Mouse (Mus musculus): ENCODE data around the gene Pitpnm1. TPM values are rescaled to one million over a fixed set of nuclear protein-coding genes. Genes with fewer than 3 reads are reported as not detected.

The Pitpnm1 gene
- polyA plus RNA-seq, 1 experiment from 2014 or later, result 29.0 TPM

DNA sequence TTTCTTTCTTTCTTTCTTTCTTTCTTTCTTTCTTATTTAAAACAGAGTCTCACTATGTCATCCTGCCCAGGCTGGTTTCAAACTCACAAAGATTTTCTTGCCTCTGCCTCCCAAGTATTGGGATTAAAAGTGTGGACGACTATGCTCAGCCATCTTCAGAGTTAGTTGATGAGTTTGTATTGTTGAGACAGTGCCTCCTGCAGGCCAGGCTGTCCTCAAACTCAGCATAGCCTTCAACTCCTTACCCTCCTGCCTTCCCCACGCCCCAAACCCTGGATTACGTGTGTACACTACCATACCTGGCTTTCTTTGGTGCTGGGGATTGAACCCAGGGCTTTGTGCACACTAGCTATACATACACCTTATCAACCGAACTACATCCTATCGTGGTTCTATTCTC is 36.7 kb downstream of the Pitpnm1 start:
- Histone ChIP-seq H3K27ac (replicated peaks) (no peak overlapping the region), H3K9ac (replicated peaks) (no peak overlapping the region), H3K4me2 (replicated peaks) (no peak overlapping the region), H3K36me3 (peaks cover 21% of the 10 kb centered on the region), H3K9me3 (no peaks in the 10 kb centered on the region), H3K4me1 (peaks cover 5% of the 10 kb centered on the region; the same call in 1 of the 2 replicates), H3K27me3 (no peaks in the 10 kb centered on the region), H3K4me3 (no peak overlapping the region)
- no peak for ATAC-seq (ENCODE audit: low FRiP score, low read depth)
- 81% methylated on average over 5 of the region's 5 CpGs for WGBS

DNA sequence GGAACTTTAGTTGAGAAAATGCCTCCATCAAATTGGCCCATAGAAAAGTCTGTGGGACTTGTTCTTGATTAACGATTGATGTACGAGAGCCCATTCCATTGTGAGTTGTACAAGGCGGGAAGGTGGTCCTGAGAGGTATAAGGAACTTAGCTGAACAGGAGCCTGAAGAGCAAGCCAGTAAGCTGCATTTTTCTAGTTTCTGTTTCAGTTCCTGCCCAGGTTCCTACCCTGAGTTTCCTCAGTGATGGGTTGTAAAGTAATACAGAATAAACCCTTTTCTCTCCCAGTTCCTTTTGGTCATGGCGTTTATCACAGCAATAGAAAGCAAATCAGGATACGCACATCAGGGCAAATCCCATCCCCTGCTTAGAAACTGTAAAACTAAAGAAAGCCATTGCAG is 38.1 kb downstream of the Pitpnm1 start:
- no peak overlapping the region for H3K27ac ChIP-seq (replicated peaks)
- WGBS, result 85% methylated on average over 5 of the region's 5 CpGs
- no peak for ATAC-seq (ENCODE audit: low FRiP score, low read depth)
- H3K36me3 ChIP-seq, result peaks cover 6% of the 10 kb centered on the region
- H3K9me3 ChIP-seq, result no peaks in the 10 kb centered on the region
- no peak overlapping the region for H3K4me2 ChIP-seq (replicated peaks)
- no peak overlapping the region for H3K9ac ChIP-seq (replicated peaks)
- H3K4me3 ChIP-seq, result no peak overlapping the region
- H3K4me1 ChIP-seq, result peaks cover 5% of the 10 kb centered on the region; the same call in 1 of the 2 replicates
- no peaks in the 10 kb centered on the region; the same call in 1 of the 2 replicates for H3K27me3 ChIP-seq

DNA sequence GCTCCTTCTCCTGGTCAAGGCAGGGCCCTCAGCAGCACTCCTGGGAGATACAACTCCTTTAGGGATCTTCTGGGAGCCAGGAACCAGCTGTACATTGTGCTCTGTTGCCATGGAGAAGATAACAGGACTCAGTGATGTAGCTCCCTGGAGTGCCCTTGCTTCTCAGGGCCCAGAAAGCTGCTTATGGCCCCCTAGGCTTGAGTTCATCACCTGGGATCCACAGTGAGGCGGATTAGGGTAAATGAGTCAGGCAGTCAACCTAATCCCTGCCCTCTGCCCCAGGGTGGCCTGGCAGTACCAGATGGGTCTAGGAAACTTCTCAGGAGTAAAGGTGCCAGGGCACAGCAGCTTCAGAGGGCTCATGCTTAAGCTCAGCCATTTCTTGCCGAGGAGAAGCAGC is 39.6 kb downstream of the Pitpnm1 start, which contains the start of gene Gpr152:
TSS of gene Gpr152 (plus strand) at position 342 of the 400 bp plus-strand sequence.
- 0 out of 2 replicates have a peak within 1 kb of the TSS, but pooled peaks have one; percentile 11 for H3K9ac ChIP-seq (replicated peaks)
- H3K4me2 ChIP-seq (replicated peaks), result no peak within 1 kb of the TSS
- H3K4me1 ChIP-seq, result peaks cover 5% of the 10 kb centered on the region; the same call in 1 of the 2 replicates
- H3K4me3 ChIP-seq, result no peak within 1 kb of the TSS
- H3K27ac ChIP-seq (replicated peaks), result no peak within 1 kb of the TSS
- ATAC-seq (ENCODE audit: low FRiP score, low read depth), result no peak
- no peaks in the 10 kb centered on the region; the same call in 1 of the 2 replicates for H3K27me3 ChIP-seq
- H3K9me3 ChIP-seq, result no peaks in the 10 kb centered on the region
- 55% methylated on average over 2 of the region's 2 CpGs for WGBS
- no peaks in the 10 kb centered on the region for H3K36me3 ChIP-seq

DNA sequence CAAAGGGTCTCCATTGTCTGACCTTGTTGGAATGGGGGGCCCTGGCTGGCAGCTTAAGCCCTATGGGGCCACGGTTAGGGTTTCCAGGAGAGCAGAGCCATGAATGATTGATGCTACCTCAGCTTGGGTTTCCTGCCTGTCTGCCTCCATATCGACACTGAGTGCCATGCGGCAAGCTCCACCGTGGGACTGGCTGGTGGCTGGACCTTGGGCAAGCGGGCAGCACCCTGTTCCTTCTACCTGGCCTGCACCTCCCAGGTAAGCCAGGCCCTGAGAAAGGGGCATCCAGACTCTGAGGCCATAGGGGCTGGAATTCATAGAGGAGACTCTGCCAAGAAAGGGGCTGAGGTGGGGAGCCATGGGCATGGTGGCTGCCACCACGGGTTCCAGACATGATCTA is 40.3 kb downstream of the Pitpnm1 start:
- 83% methylated on average over 6 of the region's 6 CpGs for WGBS

DNA sequence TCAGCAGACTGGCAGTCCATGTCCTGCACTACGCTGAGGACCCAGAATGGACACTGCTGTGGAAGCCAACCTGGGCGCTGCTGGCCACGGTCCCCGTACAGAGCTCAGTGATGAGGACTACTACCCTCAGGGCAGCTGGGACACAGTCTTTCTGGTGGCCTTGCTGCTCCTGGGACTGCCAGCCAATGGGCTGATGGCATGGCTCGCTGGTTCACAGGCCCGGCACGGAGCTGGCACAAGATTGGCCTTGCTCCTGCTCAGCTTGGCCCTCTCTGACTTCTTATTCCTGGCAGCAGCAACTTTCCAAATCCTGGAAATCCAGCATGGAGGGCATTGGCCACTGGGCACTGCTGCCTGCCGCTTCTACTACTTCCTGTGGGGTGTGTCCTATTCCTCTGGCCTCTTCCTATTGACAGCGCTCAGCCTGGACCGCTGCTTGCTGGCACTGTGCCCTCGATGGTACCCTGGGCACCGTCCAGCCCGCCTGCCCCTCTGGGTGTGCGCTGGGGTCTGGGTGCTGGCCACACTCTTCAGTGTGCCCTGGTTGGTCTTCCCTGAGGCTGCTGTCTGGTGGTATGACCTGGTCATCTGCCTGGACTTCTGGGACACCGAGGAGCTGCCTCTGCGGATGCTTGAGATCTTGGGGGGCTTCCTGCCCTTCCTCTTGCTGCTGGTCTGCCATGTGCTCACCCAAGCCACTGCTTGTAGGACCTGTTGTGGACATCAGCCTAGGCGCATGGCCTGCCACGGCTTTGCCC is 42.8 kb downstream of the Pitpnm1 start:
- H3K9ac ChIP-seq (replicated peaks), result no peak overlapping the region
- H3K4me2 ChIP-seq (replicated peaks), result no peak overlapping the region
- H3K27me3 ChIP-seq, result no peaks in the 10 kb centered on the region; the same call in 1 of the 2 replicates
- no peak overlapping the region for H3K4me3 ChIP-seq
- no peaks in the 10 kb centered on the region for H3K36me3 ChIP-seq
- H3K27ac ChIP-seq (replicated peaks), result no peak overlapping the region
- ATAC-seq (ENCODE audit: low FRiP score, low read depth), result no peak
- peaks cover 6% of the 10 kb centered on the region for H3K4me1 ChIP-seq
- no peaks in the 10 kb centered on the region for H3K9me3 ChIP-seq
- 92% methylated on average over 18 of the region's 18 CpGs for WGBS

More for the DNA sequence above, 40.3 kb downstream of the Pitpnm1 start:
- no peak for ATAC-seq (ENCODE audit: low FRiP score, low read depth)
- no peak overlapping the region for H3K9ac ChIP-seq (replicated peaks)
- H3K36me3 ChIP-seq, result no peaks in the 10 kb centered on the region
- H3K4me2 ChIP-seq (replicated peaks), result no peak overlapping the region
- no peaks in the 10 kb centered on the region for H3K9me3 ChIP-seq
- peaks cover 5% of the 10 kb centered on the region; the same call in 1 of the 2 replicates for H3K4me1 ChIP-seq
- no peak overlapping the region for H3K27ac ChIP-seq (replicated peaks)
- H3K27me3 ChIP-seq, result no peaks in the 10 kb centered on the region; the same call in 1 of the 2 replicates
- no peak overlapping the region for H3K4me3 ChIP-seq

DNA sequence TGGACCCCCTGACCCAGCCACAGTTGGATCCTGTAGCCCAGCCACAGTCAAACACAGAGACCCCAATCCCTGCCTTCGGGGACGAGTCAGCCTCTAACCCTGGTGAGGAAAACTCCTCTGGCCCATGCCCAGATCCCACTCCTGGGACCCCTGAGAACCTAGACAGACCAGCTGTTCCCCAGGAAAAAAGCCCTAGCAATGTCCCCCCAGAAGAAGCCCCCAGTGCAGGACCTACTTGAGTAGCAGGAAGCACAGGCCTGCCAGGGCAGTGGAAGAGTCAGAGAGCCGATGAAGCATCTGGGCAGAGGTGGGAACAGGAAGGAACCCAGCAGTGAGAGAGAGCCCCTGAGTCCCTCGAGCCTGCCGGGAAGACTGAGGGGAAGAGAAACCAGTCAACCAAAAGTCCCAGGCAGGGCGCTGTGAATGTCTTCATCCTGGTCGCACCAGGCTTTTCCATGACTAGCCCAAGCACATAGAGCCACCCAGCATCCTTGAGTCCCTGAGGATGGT is 44.0 kb downstream of the Pitpnm1 start, which contains the start of gene Cabp4:
TSS of gene Cabp4 (minus strand) at position 275 of the 510 bp plus-strand sequence.
- Histone ChIP-seq H3K4me1 (peaks cover 13% of the 10 kb centered on the region), H3K27me3 (no peaks in the 10 kb centered on the region; the same call in 1 of the 2 replicates), H3K9ac (replicated peaks) (no peak within 1 kb of the TSS), H3K36me3 (no peaks in the 10 kb centered on the region), H3K9me3 (no peaks in the 10 kb centered on the region), H3K27ac (replicated peaks) (no peak within 1 kb of the TSS), H3K4me3 (no peak within 1 kb of the TSS), H3K4me2 (replicated peaks) (no peak within 1 kb of the TSS)
- ATAC-seq (ENCODE audit: low FRiP score, low read depth), result no peak
- WGBS, result 82% methylated on average over 7 of the region's 7 CpGs

DNA sequence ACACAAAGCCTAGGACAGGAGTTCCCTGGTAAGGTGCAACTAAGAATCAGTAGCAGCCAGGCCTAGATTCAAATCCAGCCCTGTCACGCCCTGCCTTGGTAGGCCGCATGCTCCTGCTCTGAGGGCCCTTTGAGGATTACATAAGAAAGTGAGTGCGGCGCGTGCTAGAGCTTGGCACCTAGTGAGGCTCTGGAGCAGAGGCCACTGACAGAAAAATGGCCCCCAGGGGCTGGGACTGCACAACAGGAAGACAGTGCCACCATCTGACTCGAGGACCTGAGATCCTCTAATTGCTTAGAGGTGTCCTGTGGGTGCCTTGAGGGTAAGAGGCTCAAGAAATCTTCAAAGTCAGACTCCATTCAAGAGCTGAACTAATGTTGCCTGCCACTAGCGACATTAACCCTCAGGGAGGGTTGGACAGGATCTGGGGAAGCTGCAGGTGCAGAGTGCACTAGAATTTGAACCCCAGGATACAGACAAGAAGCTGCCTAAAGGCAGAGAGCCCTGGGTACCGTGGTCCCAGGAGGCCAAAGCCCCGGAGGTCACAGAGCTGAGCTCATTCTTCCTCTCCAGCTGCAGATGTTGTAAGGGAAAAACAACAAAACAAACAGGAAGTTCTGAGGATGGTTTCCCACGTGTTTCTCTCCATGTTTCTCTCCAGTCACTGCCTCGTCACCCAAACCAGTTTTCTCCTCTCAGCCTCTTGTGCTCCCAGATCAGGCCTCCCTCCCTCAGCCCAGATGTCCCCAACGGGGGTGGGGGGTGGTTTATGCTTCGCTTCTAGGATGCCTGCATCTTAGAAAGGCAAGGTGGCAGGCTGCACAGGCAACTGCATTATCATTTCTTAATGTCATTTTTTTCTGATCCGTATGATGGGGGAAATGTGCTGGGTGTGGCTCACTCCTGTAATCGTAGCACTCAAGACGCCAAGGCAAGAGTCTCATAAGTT is 45.0 kb downstream of the Pitpnm1 start:
- no peak for ATAC-seq (ENCODE audit: low FRiP score, low read depth)
- Histone ChIP-seq H3K9me3 (no peaks in the 10 kb centered on the region), H3K9ac (replicated peaks) (no peak overlapping the region), H3K36me3 (no peaks in the 10 kb centered on the region), H3K4me1 (peaks cover 18% of the 10 kb centered on the region), H3K4me2 (replicated peaks) (no peak overlapping the region), H3K27ac (replicated peaks) (no peak overlapping the region), H3K27me3 (no peaks in the 10 kb centered on the region; the same call in 1 of the 2 replicates), H3K4me3 (no peak overlapping the region)
- 85% methylated on average over 16 of the region's 16 CpGs for WGBS

DNA sequence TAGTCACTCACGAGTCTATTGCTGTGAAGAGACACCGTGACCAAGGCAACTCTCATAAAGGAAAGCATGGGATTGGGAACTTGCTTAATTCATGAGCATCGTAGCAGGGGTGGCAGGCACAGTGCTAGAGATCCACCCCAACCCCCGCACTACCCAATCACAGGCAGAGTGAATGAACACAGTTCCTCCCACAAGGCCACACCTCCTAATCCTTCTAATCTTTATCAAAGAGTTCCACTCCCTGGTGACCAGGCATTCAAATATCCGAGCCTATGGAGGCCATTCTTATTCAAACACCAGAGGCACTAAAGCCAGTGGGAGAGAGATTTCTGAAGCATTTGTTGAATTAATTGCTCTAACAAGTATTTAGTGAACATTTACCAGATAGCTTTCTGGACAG is 46.1 kb downstream of the Pitpnm1 start:
- Histone ChIP-seq H3K27me3 (no peaks in the 10 kb centered on the region; the same call in 1 of the 2 replicates), H3K9ac (replicated peaks) (no peak overlapping the region), H3K36me3 (peaks cover 7% of the 10 kb centered on the region), H3K9me3 (no peaks in the 10 kb centered on the region), H3K4me2 (replicated peaks) (no peak overlapping the region), H3K27ac (replicated peaks) (no peak overlapping the region), H3K4me3 (no peak overlapping the region), H3K4me1 (peaks cover 22% of the 10 kb centered on the region)
- no peak for ATAC-seq (ENCODE audit: low FRiP score, low read depth)
- WGBS, result 81% methylated on average over 5 of the region's 5 CpGs

DNA sequence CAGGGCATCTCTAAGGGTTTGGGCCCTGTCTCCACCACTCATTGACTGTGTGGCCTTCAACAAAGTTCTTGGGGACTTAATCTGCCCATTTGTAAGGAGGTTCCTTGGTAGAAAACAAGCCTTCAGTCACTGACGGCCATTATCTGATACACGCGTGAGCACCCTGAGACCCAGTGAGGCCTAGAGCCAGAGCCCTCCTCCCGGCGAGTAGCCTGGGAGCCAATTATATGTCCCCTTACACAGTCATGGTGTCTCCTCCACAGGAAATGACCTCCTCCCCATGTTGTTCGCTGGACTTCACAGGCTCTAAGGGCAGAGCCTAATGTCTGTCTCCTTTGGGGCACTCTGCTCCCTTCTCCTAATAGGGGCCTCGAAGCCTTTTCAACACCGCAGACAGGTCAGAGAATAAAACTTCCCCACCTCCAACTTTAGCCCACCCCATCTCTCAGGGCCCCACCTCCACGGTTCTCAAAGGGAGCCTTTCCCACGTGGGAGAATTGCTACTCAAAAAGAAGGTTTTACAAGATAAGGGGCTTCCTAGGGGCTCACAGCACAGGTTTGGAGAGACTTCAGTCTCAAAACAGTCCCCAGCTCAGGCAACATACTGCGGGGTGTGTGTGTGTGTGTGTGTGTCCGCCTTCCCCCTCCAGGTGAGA is 46.7 kb downstream of the Pitpnm1 start:
- no peaks in the 10 kb centered on the region for H3K9me3 ChIP-seq
- no peak overlapping the region for H3K27ac ChIP-seq (replicated peaks)
- ATAC-seq (ENCODE audit: low FRiP score, low read depth), result no peak
- WGBS, result 61% methylated on average over 12 of the region's 12 CpGs
- H3K4me1 ChIP-seq, result peaks cover 22% of the 10 kb centered on the region
- no peak overlapping the region for H3K4me3 ChIP-seq
- H3K4me2 ChIP-seq (replicated peaks), result no peak overlapping the region
- peaks cover 12% of the 10 kb centered on the region for H3K36me3 ChIP-seq
- H3K9ac ChIP-seq (replicated peaks), result no peak overlapping the region
- no peaks in the 10 kb centered on the region; the same call in 1 of the 2 replicates for H3K27me3 ChIP-seq

DNA sequence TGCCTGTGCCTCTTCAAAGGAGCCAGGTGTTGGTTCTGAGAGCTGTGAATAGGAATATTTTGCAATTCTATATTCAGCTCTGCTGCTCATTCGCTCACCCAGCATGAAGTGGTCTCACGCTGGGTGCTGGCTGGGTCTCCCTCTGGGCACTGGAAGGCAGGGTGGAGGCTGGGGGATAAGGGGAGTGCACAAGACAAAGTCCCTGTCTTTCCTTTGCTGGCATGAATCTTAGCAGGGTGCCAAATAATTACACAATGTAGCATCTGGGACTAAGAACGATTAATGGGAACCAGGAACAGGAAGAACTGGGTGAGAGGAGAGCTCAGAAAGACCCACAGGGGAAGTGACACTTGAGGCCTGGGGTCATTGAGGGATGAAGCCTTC is 47.2 kb downstream of the Pitpnm1 start:
- no peak for ATAC-seq (ENCODE audit: low FRiP score, low read depth)
- H3K36me3 ChIP-seq, result peaks cover 12% of the 10 kb centered on the region
- H3K27me3 ChIP-seq, result no peaks in the 10 kb centered on the region; the same call in 1 of the 2 replicates
- H3K9ac ChIP-seq (replicated peaks), result no peak overlapping the region
- no peak overlapping the region for H3K27ac ChIP-seq (replicated peaks)
- no peaks in the 10 kb centered on the region for H3K9me3 ChIP-seq
- 53% methylated on average over 3 of the region's 3 CpGs for WGBS
- no peak overlapping the region for H3K4me2 ChIP-seq (replicated peaks)
- H3K4me1 ChIP-seq, result peaks cover 22% of the 10 kb centered on the region
- H3K4me3 ChIP-seq, result no peak overlapping the region

DNA sequence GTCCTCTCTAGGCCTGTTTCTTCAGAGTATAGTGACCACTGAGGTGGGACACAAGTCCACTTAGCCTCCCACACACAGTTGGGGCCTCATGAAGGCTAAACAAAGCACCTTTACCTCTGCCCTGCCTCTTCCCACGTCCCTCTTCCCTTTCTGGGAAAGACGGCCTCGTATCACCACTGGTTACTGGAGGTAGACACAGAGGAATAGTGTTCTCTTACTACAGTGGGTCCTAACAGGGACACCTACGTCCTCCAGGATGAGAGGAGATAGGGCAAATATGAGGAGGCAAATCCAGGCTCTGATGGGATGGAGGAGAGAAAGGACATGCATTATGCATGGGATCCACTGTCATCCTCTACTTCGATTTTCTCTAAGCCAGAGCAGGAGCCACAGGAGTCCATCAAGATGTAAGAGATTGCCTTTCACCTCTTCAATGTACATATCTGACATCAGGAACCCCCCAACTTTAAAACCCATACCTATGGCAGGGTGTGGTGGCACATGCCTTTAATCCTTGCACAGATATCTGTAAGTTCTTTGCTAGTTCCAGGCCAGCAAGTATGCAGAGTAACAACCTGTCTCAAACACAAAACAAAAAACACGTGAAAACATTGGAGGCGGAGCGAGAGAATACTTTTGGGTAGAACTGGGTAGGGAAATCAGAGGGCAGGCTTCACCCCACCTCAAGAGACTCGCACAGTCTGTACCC is 48.1 kb downstream of the Pitpnm1 start:
- H3K9me3 ChIP-seq, result no peaks in the 10 kb centered on the region
- H3K4me3 ChIP-seq, result peak overlapping the region; percentile 85
- peak overlapping the region; percentile 86 for H3K4me2 ChIP-seq (replicated peaks)
- WGBS, result 29% methylated on average over 9 of the region's 9 CpGs
- peaks cover 22% of the 10 kb centered on the region for H3K4me1 ChIP-seq
- ATAC-seq (ENCODE audit: low FRiP score, low read depth), result peak; percentile 38
- H3K27me3 ChIP-seq, result no peaks in the 10 kb centered on the region; the same call in 1 of the 2 replicates
- peak overlapping the region; percentile 86 for H3K9ac ChIP-seq (replicated peaks)
- H3K27ac ChIP-seq (replicated peaks), result peak overlapping the region; percentile 47
- peaks cover 17% of the 10 kb centered on the region for H3K36me3 ChIP-seq
